Mouse (Mus musculus) embryo, embryonic 11.5 days (tissue): ENCODE measurements around the gene Larp1.
A peak's percentile ranks its signal among the peaks of the same experiment; 100 is the strongest.
"Not testable (repeated sequence)": the region's sequence is repeated elsewhere in the genome, so short reads cannot be mapped to it uniquely, and the experiment has no call there.

Experiments used
- DNase-seq: peaks from one replicate; pipeline ENCODE4 v3.0.0-alpha.2; 2012; ENCODE audit warnings: low read depth, low spot score

The Larp1 gene

DNA sequence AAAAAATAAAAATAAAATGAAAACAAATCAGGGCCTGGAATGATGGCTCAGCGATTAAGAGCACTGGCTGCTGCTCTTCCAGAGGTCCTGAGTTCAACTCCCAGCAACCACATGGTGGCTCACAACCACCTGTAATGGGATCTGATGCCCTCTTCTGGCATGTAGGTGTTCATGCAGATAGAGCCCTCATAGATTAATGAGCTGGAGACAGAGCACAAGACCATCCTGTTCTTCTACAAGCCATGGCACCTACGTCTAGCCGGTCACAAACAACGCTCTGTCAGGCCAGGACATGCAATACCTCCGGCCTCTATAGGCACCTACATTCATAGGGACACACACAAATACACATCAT is 89.5 kb downstream of the Larp1 start:
- not testable (repeated sequence) for DNase-seq

DNA sequence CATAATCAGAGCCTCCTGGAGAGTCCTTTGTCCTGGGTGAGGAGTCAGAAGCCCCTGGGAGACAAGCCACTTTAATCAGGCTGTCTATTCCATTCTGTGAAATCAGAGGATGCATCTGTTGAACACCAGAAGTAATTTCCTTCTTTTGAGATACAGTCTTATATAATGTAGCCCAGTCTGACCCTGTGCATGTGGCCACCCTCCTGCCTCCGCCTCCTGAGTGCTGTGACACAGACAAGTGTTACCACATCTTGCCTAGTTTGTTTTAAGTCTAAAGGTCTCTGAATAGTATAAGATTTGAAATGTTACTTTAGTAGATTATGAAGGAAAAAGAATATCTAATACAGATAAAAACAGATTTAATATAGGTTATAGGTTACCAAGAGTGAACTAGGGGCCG is 91.1 kb downstream of the Larp1 start:
- no peak for DNase-seq

DNA sequence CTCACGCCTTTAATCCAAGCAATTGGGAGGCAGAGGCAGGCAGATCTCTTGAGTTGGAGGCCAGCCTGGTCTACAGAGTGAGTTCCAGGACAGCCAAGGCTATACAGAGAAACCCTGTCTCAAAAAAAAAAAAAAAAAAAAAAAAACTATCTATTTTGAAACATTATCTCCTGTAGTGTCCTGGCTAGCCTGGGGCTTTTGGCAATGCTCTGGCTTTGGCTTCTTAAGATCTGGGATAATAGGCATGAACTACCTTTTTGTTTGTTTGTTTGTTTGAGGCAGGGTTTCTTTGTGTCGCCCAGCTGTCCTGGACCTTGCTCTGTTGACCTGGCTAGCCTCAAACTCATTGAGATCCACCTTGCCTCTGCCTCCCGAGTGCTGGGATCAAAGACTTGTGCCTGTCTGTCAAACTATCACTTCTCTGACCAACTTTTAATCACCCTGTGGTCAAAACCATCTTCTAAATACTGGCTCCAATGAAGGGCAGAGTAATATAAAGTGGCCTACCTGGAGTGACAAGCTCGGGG is 92.4 kb downstream of the Larp1 start:
- no peak for DNase-seq

DNA sequence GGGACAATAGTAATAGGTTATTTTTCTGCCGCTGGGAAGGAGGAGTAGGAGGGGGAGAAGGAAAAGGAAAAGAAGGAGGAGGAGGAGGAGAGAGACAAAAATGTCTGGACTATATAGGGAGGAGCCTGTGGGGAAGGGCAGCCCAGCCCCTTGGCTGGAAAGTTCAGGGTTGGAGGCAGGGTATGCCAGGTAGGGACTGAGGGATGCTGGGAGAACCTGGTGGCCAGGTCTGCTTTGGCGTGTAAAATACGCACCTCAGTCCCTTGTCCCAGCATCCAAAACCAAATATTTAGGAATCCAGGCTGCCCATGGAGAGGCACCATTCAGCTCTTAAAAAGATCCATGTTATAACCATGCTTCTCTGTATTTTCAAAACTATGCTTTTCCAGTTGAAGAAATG is 93.3 kb downstream of the Larp1 start:
- no peak for DNase-seq

DNA sequence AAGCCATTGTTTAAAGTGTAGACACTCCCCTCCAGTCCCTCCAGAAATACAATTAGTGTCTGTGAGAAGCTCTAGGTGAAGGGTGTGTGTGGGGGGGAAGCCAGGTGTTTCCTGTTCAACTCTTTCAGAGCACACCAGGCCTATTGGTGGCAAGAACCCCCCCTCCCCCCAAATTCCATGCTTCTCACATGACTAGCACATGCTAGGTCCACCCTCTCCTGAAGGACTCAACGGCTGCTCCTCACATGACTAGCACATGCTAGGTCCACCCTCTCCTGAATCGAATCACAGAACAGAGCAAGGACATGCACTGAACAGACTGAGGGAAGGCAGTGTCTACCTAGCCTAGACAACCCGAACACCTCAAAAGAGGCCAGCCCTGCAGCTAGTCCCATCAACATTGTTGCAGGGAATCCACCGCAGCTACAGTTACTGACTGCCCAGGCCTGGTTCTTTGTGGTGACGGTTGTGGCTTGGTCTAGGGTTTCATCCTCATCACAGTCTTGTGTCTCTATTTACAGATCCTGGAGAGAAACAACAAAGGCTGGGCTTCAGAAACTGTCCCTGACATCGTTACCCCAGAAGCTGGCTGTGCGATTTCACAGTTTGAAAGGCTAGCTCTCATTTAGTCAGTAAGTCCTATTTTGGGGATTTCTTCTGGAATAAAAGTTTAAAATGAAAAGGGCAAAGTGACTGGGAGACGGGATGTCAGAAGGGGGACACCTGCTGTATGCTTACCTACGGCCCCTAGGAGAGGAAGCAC is 93.9 kb downstream of the Larp1 start:
- DNase-seq = no peak

DNA sequence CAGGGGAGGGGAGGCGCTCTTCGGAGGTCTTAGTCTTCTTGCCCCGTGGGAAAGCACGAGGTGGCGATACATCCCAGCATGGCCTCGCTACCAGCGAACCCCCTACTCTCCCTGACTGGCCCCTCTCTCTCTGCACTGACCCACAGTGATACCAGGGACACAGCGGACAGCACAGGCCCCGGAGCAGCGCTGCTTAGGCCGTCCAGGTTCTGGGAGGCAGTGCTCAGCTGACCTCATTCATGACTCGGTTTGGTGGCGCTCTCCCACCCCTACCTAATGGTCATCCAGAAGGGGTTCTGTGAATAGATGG is 94.4 kb downstream of the Larp1 start:
- DNase-seq = no peak

DNA sequence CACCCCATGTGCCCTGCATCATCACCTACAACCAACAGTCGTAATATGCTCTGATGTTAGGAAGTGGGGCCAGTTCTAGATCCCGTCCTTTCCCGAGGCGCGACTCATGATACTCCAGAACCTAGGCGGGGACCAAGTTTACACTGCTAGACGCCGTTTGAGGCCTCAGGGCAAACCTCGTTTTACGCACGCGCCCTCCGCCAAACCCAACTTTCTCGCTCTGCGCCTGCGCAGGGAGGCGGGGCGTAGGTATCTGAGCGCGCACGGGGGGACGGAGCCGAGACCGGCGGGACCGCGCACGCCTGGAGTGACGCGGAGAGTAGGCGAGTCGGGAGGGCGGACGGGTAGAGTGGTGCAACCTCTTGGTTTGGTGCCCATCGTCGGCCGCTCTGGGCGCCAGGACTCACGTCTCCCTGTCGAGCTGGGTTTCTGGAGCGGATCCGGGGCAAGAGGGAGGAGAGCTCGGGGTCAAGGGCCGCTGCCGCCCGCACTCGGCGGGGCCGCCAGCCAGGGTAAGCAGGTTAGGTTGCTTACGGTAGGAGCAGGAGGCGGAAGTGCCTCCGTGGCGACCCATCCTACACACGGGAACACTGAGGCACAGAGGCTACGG is 94.9 kb downstream of the Larp1 start, which contains the start of gene Cnot8:
Gene Cnot8, plus strand, starts transcription at position 457 of the 610 bp plus-strand sequence.
- DNase-seq = peak; percentile 98

DNA sequence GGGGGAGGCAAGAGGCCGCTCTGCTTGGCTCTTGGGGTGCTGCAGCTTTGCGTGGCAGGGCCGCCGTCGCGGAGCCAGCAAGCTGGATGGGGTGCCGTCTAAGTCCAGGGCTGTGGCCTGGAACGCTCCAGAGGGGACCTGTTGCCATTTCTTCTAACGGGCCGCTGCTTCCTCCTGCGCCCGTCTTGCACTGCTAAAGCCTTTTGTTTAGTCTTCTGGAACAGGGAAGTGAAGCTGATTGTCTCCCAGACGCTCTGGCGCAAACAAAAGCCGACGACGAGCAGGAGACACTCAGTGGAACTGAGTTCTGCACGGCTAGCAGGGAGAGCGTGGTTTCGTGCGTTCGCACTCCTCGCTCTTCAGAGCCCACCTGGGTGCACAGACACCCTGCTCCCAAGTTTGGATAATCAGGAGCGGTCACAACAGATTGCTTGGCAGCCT is 95.5 kb downstream of the Larp1 start:
- DNase-seq = no peak

DNA sequence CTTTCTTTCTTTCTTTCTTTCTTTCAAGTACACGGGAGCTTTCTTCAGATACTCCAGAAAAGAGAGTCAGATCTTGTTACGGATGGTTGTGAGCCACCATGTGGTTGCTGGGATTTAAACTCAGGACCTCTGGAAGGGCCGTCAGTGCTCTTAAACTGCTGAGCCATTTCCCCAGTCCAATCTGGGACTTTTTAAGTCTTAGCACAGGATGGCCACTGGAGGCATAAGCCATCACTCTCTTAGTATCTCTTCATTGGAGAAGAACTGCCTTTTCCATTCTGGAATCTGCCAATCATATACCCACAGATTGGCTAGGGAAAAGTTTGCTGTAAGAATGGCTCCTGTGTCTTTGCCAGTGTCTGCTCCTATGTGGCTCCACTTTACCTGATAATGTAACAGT is 98.1 kb downstream of the Larp1 start:
- DNase-seq = no peak

DNA sequence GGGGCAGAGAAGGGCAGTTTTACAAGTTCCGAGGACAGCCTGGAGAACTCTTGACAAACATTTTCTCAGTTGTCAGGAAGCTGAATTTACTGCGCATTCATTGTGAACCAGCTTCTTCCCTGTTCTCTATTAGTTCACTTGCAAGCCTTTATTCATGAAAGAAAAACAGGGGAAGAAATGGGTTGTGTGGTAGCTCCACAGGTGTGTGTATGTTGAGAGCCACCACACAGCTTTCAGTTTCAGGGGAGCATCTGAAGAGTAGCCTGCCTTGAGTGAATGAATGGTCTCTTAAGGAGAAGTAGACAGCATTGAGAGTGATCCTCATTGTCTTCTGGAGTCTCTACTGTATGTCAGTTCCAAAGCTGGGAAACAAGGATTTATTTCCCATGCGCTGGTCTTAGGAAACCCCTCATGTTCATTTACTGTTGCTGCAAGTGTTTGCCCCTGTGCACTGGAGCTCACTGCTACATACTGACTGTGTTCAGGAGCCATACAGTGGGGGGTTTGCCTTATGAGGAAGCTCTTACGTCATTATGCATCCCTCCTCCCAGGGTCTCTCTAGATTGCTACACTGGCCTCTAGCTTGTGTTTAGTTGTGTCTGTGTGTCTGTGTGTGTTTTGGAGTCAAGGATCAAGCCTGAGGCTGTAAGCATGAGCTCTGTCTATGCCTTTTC is 98.9 kb downstream of the Larp1 start:
- DNase-seq = no peak
